19 mouse cellular contexts compared by ENCODE assay signal in the genomic region with DNA sequence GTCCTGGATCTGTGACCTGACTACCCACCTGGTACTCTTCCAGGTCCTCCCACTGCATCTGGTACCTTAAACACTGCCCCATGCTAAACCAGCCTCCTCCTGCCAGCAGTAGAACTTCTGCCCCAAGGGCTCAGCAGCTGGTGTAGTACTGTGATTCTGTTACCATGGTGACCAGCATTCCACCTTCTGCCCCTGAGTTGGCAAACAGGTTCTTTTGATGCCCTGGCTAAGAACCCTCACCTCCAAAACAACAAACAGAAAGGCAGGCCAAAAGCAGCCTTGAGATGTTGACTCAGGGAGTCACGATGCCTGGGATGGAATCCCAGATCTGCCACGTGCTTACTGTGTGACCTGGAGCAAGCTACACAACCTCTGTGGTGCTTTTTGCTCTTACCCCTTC. TPM values are rescaled to one million over a fixed set of nuclear protein-coding genes. Genes with fewer than 3 reads are reported as not detected.
DNase-seq lines count a peak whose midpoint lies in the region; ATAC-seq and TF ChIP-seq lines count a peak whose summit lies in the region.
"Had no signal": no experiment of that assay in that cellular context is flagged by ENCODE, and none has a peak within 500 bp of the region (broad histone marks: within the 10 kb centered on the region; RNA-seq: fewer than 3 reads in every experiment).

A gene (minus strand): TSS at position 139 of the 400 bp plus-strand sequence.

- no peak for DNase-seq in heart, adult 11 months
- DNase-seq in urinary bladder, postnatal 25 days (ENCODE audit: low spot score): peak; percentile 16
- DNase-seq in urinary bladder, adult 2 months (ENCODE audit: low spot score): no peak
- peak; percentile 29 for DNase-seq in lung, adult 2 months
- no peak for DNase-seq in left cerebral cortex, postnatal 10 days (ENCODE audit: extremely low spot score in 1 of 2, low spot score in 2 of 2)
- DNase-seq in neural tube, embryonic 10.5 days (ENCODE audit: extremely low spot score, low spot score): no peak
- no peak for DNase-seq in right cerebral cortex, postnatal 25 days
- DNase-seq: cerebellum, postnatal 25 days; thymus, adult 2 months had no signal

- no peaks in the 10 kb centered on the region for H3K36me3 ChIP-seq in heart, embryonic 16.5 days (ENCODE audit: control insufficient read depth, insufficient read depth)
- H3K36me3 ChIP-seq: hindbrain, embryonic 10.5 days; limb, embryonic 13.5 days had no signal

- H3K9me3 ChIP-seq in heart, embryonic 16.5 days (replicated peaks; ENCODE audit: control insufficient read depth, low read length): no peaks in the 10 kb centered on the region
- H3K9me3 ChIP-seq: hindbrain, embryonic 10.5 days; limb, embryonic 13.5 days had no signal

- intact Hi-C loops in left cerebral cortex, postnatal 10 days (cut with DNase I): no loop called here

- no peak within 1 kb of the TSS for H3K4me3 ChIP-seq in heart, embryonic 16.5 days (ENCODE audit: low read length)
- H3K4me3 ChIP-seq in lung, adult 2 months (replicated peaks; ENCODE audit: extremely low read depth, low read depth, low read length): no peak within 1 kb of the TSS
- H3K4me3 ChIP-seq: erythroblast, embryonic 14.5 days; hindbrain, embryonic 10.5 days; limb, embryonic 13.5 days had no signal

- 56% methylated on average over 2 of the region's 2 CpGs for WGBS in heart, embryonic 16.5 days
- WGBS in lung, adult 2 months: 37% methylated on average over 2 of the region's 2 CpGs

- H3K27ac ChIP-seq in heart, embryonic 16.5 days (ENCODE audit: low read length): no peak within 1 kb of the TSS
- H3K27ac ChIP-seq: hindbrain, embryonic 10.5 days; limb, embryonic 13.5 days had no signal

- 0 out of 2 replicates have a peak, but pooled peaks cover 2% of the 10 kb centered on the region for H3K4me1 ChIP-seq in heart, embryonic 16.5 days (ENCODE audit: control insufficient read depth, insufficient read depth, low read length)
- H3K4me1 ChIP-seq in lung, adult 2 months (ENCODE audit: control insufficient read depth, insufficient read depth, low read length): no peaks in the 10 kb centered on the region

- no peaks in the 10 kb centered on the region for H3K27me3 ChIP-seq in heart, embryonic 16.5 days (ENCODE audit: control insufficient read depth, insufficient read depth, low read length)
- H3K27me3 ChIP-seq: limb, embryonic 13.5 days had no signal

- H3K9ac ChIP-seq in heart, embryonic 16.5 days (ENCODE audit: low read length): 0 out of 2 replicates have a peak within 1 kb of the TSS, but pooled peaks have one; percentile 30
- H3K9ac ChIP-seq: limb, embryonic 13.5 days had no signal

- no peak for TF ChIP-seq CTCF in lung, adult 2 months (IDR thresholded peaks at IDR 0.05; ENCODE audit: insufficient read depth, low read length)

- H3K4me2 ChIP-seq in heart, embryonic 16.5 days (ENCODE audit: low read depth, low read length): no peak within 1 kb of the TSS
- H3K4me2 ChIP-seq: limb, embryonic 13.5 days had no signal

- no peak for ATAC-seq in heart, embryonic 16.5 days (replicated peaks; ENCODE audit: extremely low read depth, insufficient read depth, low FRiP score)
- ATAC-seq: CD4-positive, CD25-positive, alpha-beta regulatory T cell, adult 4 months had no signal

- TF ChIP-seq POLR2A in lung, adult 2 months (IDR thresholded peaks at IDR 0.05; ENCODE audit: borderline replicate concordance, extremely low read depth, low read depth, low read length): no peak

RNA-seq across cellular contexts. Expression of the gene that starts here (rescaled TPM):
- polyA plus RNA-seq in heart, embryonic 16.5 days (2015; fragmentation: Nextera tagmentation; extraction: Ambion mirVana): not detected in 2 replicates
- 0.32 and 0.40 TPM in 2 replicates for polyA plus RNA-seq in urinary bladder, adult 2 months (2012; rRNA removed)
- 0.62 TPM in 1 of 2 replicates, not detected in the other for polyA plus RNA-seq in lung, adult 2 months (2012; rRNA removed)
- total RNA-seq in left cerebral cortex, postnatal 10 days (2021): not detected
- total RNA-seq: heart, adult 8-10 months; layer of hippocampus, postnatal 14 days; megakaryocyte, adult 5-6 weeks had no signal
- polyA plus RNA-seq: brain, embryonic 14.5 days; CD4-positive, CD25-positive, alpha-beta regulatory T cell, adult 4 months; erythroblast, embryonic 14.5 days; hindbrain, embryonic 10.5 days; kidney, embryonic 14.5 days; thymus, adult 2 months had no signal

Comparison
In these comparisons a context has a peak if more than half of its experiments do, and no peak if none do; other contexts are left out.
1. Peak in DNase-seq in lung, adult 2 months; RNA of the gene not detected or under 1 TPM.